Mouse (Mus musculus): ENCODE measurements around the gene C4b.
"Not testable (repeated sequence)": the region's sequence is repeated elsewhere in the genome, so short reads cannot be mapped to it uniquely, and the experiment has no call there.

GRCm38 (mm10) chr17:34714908-34715445 lies 28.7 kb downstream of the C4b start:
- not testable (repeated sequence) for TF ChIP-seq EP300, CTCF (IDR thresholded peaks at IDR 0.05; ENCODE audit: low read depth)
